Mouse (Mus musculus) macrophage (primary cell): Measurements from ENCODE around the gene Gas2l1. TPM values are rescaled to one million over a fixed set of nuclear protein-coding genes. Genes with fewer than 3 reads are reported as not detected.

Source experiments
- H3K27ac ChIP-seq: fragments of 350-480 bp; formaldehyde crosslinking; 2 replicates; pipeline ENCODE4 v1.9.0; 2021
- H3K36me3 ChIP-seq: fragments of 350-480 bp; formaldehyde crosslinking; 2 replicates; pipeline ENCODE4 v1.9.0; 2021; ENCODE audit errors: inconsistent target
- H3K4me3 ChIP-seq: fragments of 350-480 bp; formaldehyde crosslinking; 2 replicates; pipeline ENCODE4 v1.9.0; 2021; ENCODE audit errors: inconsistent target
- H3K79me2 ChIP-seq: fragments of 350-480 bp; formaldehyde crosslinking; 2 replicates; pipeline ENCODE4 v1.9.0; 2021; ENCODE audit errors: inconsistent target
- WGBS: methylation state at CpG from one replicate; pipeline ENCODE4 v1.1.7; 2026; ENCODE audit warnings: inconsistent platforms; ENCODE audit not compliant: missing documents; 5-methylcytosine and 5-hydroxymethylcytosine counted together
- polyA plus RNA-seq: library from polyadenylated mRNA; stranded (reverse); fragments of 250-400 nt; gene quantifications from 3 replicates; pipeline ENCODE4 v1.2.4, GENCODE M21; 2018; ENCODE audit warnings: inconsistent platforms

The Gas2l1 gene
- polyA plus RNA-seq, 1 experiment from 2014 or later: 29.9 TPM

DNA sequence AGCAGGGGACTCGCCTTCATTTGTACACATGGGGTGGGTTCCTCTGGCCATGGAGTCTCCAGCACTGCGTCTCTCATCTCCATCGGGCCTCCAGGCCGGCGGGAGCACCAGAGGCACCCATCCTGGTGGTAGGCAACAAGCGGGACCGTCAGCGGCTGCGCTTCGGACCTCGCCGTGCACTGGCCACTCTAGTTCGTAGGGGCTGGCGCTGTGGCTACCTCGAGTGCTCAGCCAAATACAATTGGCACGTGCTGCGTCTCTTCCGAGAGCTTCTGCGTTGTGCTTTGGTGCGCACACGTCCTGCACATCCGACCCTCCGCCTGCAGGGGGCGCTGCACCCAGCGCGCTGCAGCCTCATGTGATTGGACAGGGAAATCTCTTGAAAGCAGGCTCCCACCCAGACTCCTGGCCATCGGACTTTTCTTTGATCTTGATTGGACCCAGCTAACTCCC is 5.4 kb downstream of the Gas2l1 start:
- Histone ChIP-seq H3K4me3 (no peak overlapping the region), H3K36me3 (no peaks in the 10 kb centered on the region), H3K27ac (no peak overlapping the region), H3K79me2 (peaks cover 13% of the 10 kb centered on the region; the same call in 1 of the 2 replicates)
- WGBS: 28% methylated on average over 27 of the region's 27 CpGs

DNA sequence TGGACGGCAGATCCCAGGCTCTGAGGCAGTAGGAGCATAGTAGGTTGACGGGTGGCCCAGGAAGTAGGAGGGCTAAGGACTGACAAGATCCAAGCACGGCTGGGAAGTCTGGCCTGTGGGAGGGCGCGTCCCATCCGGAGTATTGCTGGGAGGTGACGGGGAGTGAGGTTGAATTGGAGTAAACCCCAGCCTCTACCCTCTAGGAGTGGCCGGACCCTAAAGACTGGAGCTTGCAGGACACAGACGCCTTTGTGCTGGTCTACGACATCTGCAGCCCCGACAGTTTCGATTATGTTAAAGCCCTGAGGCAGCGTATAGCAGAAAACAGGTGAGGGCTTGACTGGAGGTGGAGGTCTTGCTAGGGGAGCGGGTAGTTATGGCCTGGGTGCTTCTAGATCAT is 5.9 kb downstream of the Gas2l1 start:
- Histone ChIP-seq H3K79me2 (peaks cover 8% of the 10 kb centered on the region; the same call in 1 of the 2 replicates), H3K4me3 (no peak overlapping the region)
- 46% methylated on average over 13 of the region's 14 CpGs for WGBS

DNA sequence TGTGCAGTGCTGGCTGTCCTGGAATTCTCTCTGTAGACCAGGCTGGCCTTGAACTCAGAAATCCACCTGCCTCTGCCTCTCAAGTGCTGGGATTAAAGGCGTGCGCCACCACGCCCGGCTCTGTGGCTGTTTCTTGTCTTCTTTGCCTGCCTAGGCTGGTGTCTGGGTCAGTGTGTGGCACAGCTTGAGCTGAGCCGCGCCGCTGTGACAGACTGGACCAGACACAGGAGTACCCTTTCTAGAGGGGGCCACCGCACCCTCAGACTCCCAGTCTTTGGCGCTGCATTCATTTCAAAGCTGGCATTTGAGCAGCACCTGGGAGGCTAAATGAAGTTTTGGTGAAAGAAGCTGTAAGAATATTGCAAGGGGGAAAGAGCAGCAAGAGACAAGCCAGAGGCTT is 6.3 kb downstream of the Gas2l1 start:
- no peak overlapping the region for H3K4me3 ChIP-seq
- H3K36me3 ChIP-seq: no peaks in the 10 kb centered on the region
- H3K27ac ChIP-seq: no peak overlapping the region
- peaks cover 3% of the 10 kb centered on the region; the same call in 1 of the 2 replicates for H3K79me2 ChIP-seq
- 39% methylated on average over 8 of the region's 9 CpGs for WGBS

More for the DNA sequence above, 5.9 kb downstream of the Gas2l1 start:
- no peak overlapping the region for H3K27ac ChIP-seq
- H3K36me3 ChIP-seq: no peaks in the 10 kb centered on the region

DNA sequence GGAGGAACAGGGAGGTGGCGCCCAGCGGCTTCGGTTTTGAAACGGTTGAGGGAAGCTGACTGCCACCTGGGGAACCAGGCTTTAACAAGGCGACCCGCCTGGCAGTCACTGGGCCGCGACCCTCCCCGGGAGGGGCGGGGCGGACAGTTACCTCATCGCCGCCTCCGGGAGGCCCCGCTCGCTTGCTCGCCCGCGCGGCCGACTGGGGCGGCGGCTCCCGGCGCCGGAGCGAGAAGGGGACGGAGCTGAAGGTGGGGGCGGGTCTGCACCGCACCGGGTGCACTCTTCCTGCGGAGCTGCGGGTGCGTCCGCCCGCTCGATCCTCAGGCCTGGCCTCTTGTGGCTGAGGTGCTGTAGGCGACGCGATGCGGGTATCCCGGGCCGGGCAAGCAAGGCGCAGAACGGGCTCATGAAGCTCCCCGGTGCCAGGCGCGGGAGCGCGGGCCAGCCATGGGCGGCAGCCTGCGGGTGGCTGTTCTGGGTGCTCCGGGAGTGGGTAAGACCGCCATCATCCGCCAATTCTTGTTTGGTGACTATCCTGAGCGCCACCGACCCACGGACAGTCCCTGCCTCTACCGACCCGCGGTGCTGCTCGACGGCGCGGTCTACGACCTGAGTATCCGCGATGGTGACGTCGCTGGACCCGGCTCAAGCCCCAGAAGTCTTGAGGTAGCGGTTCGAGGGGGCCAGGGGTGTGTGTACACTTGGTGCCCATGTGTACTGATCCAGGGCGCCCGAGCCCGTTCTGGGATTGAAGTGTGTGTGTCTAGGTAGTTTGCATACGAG is 7.1 kb downstream of the Gas2l1 start, which contains the start of gene Rasl10a:
Gene Rasl10a (plus strand): TSS at position 273 of the 786 bp plus-strand sequence.
- Histone ChIP-seq H3K27ac (no peak within 1 kb of the TSS), H3K4me3 (no peak within 1 kb of the TSS), H3K79me2 (no peaks in the 10 kb centered on the region; the same call in 1 of the 2 replicates), H3K36me3 (no peaks in the 10 kb centered on the region)
- WGBS: 2% methylated on average over 67 of the region's 77 CpGs

DNA sequence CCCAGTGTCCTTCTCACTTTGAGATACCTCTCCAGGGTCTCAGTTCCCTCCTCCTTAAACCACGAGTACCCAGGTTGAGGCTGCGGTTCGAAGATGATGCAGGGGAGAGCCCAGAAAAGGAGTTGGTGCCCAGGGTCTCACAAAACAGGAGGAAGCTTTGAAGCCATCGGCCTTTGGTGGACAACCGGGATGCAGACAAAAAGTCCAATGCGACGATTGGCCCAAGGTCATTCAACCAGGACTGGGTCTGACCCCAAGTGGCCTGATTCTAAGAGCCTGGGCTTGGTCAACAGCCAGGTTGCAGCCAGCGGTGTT is 7.6 kb downstream of the Gas2l1 start:
- WGBS: 47% methylated on average over 8 of the region's 8 CpGs
- no peaks in the 10 kb centered on the region for H3K36me3 ChIP-seq
- no peaks in the 10 kb centered on the region; the same call in 1 of the 2 replicates for H3K79me2 ChIP-seq
- no peak overlapping the region for H3K4me3 ChIP-seq
- no peak overlapping the region for H3K27ac ChIP-seq

DNA sequence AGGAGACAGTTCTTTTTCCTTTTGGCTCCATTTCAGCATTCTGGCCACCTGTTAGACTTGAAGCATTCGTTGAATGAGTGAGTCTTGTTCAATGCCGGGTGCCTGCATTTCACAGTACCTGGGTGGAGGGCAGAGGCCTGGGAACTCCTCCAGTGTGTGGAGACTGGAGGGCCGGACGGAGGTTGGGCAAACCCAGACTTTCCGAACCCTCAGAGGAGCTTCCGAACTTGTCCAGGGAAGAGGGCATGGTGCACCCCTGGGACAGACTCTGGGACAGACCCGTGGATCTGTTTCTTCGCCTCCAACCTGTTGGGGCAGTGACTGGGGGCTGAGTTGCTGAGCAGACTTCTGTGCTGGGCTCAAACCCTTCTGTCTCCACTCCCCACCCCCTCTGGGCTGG is 8.1 kb downstream of the Gas2l1 start:
- Histone ChIP-seq H3K4me3 (no peak overlapping the region), H3K36me3 (no peaks in the 10 kb centered on the region), H3K27ac (no peak overlapping the region), H3K79me2 (no peaks in the 10 kb centered on the region)
- 94% methylated on average over 8 of the region's 8 CpGs for WGBS

DNA sequence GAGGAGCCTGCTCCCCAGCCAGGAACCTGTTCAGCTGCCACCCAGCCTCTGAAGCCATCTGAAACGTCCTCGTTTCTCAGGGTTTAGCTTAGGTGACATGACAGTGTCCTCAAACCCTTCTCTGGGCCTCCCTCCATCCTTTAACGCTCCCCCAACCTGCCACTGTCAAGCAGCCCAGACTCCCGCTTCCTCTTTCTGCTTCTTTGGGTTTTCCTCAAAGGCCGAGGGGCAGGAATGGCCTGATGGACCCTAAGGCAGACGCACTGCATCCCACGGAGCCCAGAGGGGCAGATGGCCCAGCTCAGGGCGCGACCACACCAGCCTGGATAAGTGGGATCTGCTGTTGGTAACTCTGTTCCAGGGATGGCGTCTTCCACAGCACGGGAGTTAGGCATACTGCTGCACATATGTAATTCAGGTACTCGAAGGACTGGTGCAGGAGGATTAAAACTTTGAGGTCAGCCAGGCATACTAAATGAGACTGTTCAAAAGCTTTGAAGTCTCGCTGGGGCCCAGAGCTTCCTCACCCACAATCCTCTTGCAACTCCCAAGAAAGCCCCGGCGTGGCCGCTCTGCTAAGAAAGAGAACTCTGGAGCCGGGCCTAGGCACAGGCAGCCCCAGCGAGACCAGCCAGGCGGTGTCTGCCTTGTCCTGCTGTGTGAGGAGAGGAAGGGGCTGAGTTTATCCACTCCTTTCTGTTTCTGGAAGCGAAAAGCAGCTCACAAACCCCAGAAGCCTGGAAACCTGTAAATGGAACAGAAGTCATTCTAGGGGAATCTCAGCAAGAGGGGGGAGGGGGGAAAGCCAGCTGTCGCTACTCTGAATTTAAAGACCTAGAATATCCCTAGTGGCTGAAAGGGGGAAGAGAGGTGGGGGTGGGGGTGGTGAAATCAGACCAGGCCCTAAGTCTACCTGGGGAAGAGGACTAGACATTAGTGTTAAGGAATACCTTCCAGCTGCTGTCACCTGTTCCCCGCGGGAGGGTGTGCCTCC is 8.9 kb downstream of the Gas2l1 start:
- Histone ChIP-seq H3K36me3 (no peaks in the 10 kb centered on the region), H3K4me3 (no peak overlapping the region), H3K79me2 (no peaks in the 10 kb centered on the region), H3K27ac (no peak overlapping the region)
- 64% methylated on average over 22 of the region's 23 CpGs for WGBS

DNA sequence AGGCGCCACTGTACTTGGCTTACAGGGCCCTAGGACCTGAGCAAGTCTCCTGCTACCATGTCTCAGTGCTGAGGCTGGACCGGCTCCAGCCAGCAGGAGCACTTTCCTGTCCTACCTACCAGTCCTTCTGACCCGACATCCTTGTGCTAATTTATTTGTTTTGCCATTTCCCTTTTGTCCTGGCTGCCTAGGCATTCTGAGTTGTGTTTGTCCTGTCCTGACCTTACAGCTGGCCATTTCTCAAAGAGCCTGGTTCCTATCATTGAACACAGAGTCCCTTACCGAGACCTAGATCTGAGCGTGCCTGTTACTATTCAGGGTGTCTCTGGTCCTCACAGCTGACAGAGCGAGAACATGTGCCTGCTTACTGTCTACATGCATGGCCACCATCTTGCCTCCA is 10.3 kb downstream of the Gas2l1 start:
- H3K27ac ChIP-seq: no peak overlapping the region
- H3K36me3 ChIP-seq: no peaks in the 10 kb centered on the region
- no peak overlapping the region for H3K4me3 ChIP-seq
- WGBS: 89% methylated on average over 6 of the region's 6 CpGs
- H3K79me2 ChIP-seq: no peaks in the 10 kb centered on the region

DNA sequence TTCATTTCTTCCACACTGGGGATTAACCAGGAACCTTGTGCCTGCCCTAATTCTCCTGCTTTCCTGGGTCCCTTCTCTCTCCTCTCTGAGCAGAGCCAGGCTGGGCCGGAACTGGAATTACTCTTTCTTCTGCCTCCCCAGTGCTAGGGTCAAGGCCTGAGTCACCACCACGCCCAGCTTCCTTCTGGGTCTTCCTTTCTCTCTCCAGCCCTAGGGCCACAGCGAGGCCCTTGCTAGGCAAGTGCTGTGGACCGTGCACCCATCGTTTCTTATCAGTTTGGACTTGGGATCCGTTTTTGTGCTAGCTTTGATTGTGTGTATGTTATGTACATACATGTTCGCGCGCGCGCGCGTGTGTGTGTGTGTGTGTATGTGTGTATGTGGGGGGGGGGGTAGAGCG is 11.0 kb downstream of the Gas2l1 start:
- Histone ChIP-seq H3K36me3 (no peaks in the 10 kb centered on the region), H3K27ac (no peak overlapping the region), H3K4me3 (no peak overlapping the region), H3K79me2 (no peaks in the 10 kb centered on the region)
- WGBS: 88% methylated on average over 10 of the region's 14 CpGs

DNA sequence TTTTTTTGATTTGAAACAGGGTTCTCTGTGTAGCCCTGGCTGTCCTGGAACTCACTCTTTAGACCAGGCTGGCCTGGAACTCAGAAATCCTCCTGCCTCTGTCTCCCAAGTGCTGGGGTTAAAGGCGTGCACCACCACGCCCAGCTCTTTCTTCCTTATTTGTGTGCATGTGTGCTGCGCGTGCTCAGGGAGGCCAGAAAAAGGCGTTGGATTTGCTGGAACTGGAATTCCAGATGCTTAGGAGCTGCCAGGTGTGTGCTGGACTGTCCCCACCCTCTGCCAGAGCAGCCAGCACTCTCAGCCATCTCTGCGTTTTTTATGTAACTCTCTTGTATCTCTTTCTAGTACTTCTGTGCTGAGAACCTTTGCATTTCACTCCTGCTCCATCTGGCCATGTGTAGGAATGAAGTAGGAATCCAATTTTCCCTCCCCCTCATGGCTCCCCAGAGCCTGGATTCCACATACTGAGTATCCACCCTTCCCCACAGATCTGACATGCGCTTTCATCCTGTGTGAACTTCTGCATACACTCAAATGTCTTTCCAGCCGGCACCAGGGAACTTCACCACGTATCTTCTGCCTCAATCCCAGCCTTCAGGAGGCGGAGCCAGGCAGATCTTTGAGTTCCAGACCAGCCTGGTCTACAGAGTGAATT is 12.8 kb downstream of the Gas2l1 start:
- 87% methylated on average over 10 of the region's 10 CpGs for WGBS
- no peaks in the 10 kb centered on the region for H3K79me2 ChIP-seq
- H3K36me3 ChIP-seq: no peaks in the 10 kb centered on the region
- H3K27ac ChIP-seq: no peak overlapping the region
- H3K4me3 ChIP-seq: no peak overlapping the region

DNA sequence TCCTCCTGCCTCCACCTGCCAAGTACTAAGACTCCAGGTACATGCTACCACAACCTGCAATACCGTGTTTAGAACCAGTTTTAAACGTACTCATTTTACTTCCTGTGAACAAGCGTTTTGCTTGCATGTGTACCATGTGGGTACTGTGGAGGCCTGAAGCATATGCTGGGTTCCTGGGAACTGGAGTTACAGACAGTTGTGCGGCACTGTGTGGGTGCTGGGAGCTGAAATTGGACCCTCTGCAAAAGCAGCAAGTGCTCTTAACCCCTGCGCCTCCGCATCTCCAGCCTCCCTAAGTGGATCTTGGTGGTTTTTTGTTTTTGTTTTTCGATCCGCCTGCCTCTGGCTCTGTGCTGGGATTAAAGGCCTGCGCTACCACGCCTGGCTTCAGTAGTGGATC is 13.5 kb downstream of the Gas2l1 start:
- no peak overlapping the region for H3K27ac ChIP-seq
- H3K4me3 ChIP-seq: no peak overlapping the region
- H3K79me2 ChIP-seq: no peaks in the 10 kb centered on the region
- 85% methylated on average over 10 of the region's 10 CpGs for WGBS
- H3K36me3 ChIP-seq: no peaks in the 10 kb centered on the region

DNA sequence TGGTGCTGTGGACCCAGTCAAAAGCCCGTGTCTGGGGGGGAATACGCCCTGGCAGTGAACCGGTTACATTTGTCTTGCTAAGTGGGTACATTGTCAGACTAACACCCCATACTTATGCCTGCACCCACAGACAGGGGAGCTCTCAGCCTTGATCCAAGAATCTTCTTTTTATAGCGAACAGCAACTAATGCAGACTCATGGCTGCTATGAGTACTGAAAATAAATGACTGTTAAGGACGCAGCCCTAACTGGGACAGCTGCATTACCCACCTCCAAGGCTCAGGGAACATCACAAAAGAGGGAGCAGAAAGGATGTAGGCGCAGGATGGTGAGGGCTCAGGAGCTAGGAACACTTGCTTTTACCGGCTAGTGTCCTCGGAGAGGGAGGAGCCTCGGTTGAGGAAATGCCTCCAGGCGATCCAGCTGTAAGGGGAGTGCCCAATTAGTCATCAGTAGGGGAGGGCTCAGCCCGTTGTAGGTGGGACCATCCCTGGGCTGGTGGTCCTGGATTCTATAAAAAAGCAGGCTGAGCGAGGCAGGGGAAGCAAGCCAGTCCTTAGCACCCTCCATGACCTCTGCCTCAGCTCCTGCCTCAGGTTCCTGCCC is 18.7 kb downstream of the Gas2l1 start:
- Histone ChIP-seq H3K4me3 (no peak overlapping the region), H3K79me2 (no peaks in the 10 kb centered on the region), H3K27ac (no peak overlapping the region), H3K36me3 (peaks cover 9% of the 10 kb centered on the region; the same call in 1 of the 2 replicates)
- 65% methylated on average over 12 of the region's 12 CpGs for WGBS

DNA sequence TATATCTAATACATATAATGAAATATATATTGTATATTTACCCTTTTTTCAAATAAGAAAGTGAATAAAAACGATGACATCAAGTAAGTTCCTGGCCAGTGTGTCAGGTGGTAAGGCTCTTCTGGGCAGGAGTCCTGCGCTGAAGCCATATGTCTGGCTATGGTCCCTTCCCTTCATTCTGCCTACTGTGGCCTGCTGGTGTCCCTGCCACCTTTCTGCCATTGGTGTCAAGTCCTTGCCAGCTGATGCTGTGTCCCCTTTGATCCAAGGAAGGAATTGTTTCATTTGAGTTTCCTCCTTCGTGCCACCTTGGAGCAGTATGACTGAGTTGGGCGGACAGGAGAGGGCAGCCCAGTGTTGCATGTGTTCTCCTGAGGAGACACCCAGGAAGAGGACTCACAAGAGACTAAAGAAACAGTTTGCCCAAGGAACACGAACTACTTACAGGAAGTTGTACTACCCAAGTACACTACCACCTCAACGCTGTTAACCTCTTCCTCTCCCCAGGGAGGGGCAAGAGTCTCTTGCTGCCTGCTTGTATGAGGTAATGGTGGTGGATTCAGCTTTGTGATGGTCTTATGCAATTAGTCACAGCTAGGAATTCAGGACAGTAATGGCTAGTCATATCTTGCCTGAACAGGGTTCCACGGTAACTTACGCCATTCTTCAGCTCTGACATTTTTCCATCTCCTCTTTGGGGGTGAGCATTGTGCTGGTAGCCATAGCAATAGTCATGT is 22.3 kb downstream of the Gas2l1 start:
- Histone ChIP-seq H3K4me3 (no peak overlapping the region), H3K36me3 (peaks cover 45% of the 10 kb centered on the region), H3K79me2 (no peaks in the 10 kb centered on the region), H3K27ac (no peak overlapping the region)
- WGBS: 64% methylated on average over 8 of the region's 8 CpGs
